Mouse (Mus musculus) adrenal gland, adult 2 months (tissue): ENCODE measurements around the gene Fopnl. TPM values are rescaled to one million over a fixed set of nuclear protein-coding genes. Genes with fewer than 3 reads are reported as not detected.

Experiments
- polyA plus RNA-seq: library from polyadenylated mRNA; depleted of rRNA; stranded (reverse); fragments of >200 nt; gene quantifications from 2 replicates; pipeline ENCODE4 v1.2.3, GENCODE M21; 2012; rRNA removed
- total RNA-seq, 2 experiments: library from RNA; stranded (reverse); gene quantifications; 2 replicates each; pipeline ENCODE4 v1.2.3; 2021

The Fopnl gene
- total and polyA plus RNA-seq, 3 experiments: 23.8 to 65.4 (median 44.9) TPM

Other genes with a start within 250 kb of the Fopnl start
- gene Nde1, start 154.1 kb downstream of the Fopnl start, total RNA-seq: 10 to 100 TPM; 35.8 to 45.5 TPM
- gene Nde1, start 154.1 kb downstream of the Fopnl start, polyA plus RNA-seq: 36.3 and 39.3 TPM in 2 replicates
- gene Marf1, start 154.1 kb downstream of the Fopnl start, total RNA-seq: 100 to 1,000 TPM in 1 of 2 experiments, 10 to 100 TPM in 1; 84.4 to 127 TPM
- 13.2 and 17.0 TPM in 2 replicates for gene Marf1, start 154.1 kb downstream of the Fopnl start, polyA plus RNA-seq
- gene Myh11, start 26.0 kb downstream of the Fopnl start, total RNA-seq: 1 to 10 TPM; 3.9 to 7.6 TPM
- 0.73 and 0.94 TPM in 2 replicates for gene Myh11, start 26.0 kb downstream of the Fopnl start, polyA plus RNA-seq
- gene Abcc1, start 44.2 kb upstream of the Fopnl start, total RNA-seq: 10 to 100 TPM; 21.3 to 28.5 TPM
- gene Abcc1, start 44.2 kb upstream of the Fopnl start, polyA plus RNA-seq: 34.9 and 39.0 TPM in 2 replicates
- not detected for gene A630010A05Rik, start 244.9 kb upstream of the Fopnl start, total RNA-seq
- gene A630010A05Rik, start 244.9 kb upstream of the Fopnl start, polyA plus RNA-seq: not detected in 2 replicates